Mouse (Mus musculus): ENCODE results near the gene Maml3. TPM values are rescaled to one million over a fixed set of nuclear protein-coding genes. Genes with fewer than 3 reads are reported as not detected.

Gene Maml3
- total RNA-seq, 2 experiments from 2014 or later = 7.8 TPM

GRCm38 (mm10) chr3:51638260-51638659, 466.6 kb downstream of the Maml3 start:
- DNase-seq (ENCODE audit: low spot score in 2 of 2) = no peak

DNA sequence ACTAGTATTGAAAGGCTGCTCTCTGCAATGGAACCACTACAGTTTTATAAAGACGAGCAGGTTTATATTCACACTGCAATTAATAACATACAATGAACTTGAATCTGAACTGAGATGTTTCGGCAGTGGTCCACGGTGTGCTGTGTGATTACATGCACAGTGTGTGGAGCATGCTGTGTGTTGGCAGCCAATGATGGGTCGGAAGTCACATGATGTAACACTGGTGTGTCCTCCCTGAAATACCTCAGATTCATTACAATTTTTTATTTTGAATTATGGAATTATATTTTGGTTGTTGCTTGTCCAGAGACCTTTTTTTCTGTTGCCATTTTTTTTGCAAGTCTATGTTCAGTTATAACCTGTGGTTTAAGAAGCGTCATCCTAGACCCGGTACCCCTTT, 467.6 kb downstream of the Maml3 start:
- DNase-seq (ENCODE audit: low spot score in 2 of 2) = no peak

DNA sequence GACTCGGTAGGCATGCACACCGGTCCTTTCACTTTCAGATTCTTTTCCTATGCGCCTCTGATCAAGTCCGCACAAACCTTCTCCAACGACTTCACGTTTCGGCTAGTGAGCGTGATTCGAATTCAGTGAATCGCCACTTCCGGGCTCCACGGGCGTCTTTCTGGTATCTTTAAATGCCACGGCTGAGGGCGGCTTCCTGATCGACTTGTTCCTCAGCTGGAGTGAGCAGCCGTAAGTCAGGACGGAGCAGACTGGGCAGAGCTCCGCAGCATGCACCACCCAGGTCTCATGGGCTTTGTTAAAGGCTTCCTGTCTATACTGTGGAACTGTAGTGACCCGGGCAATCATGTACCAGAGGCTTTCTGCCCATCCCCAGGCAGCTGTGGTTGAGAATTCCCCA, 468.2 kb downstream of the Maml3 start:
- DNase-seq (ENCODE audit: low spot score in 2 of 2) = no peak

- no peak for DNase-seq (ENCODE audit: low spot score in 2 of 2)
These were observed 468.9 kb downstream of the Maml3 start for GRCm38 (mm10) chr3:51635960-51636359.

Other genes starting within 250 kb of the Maml3 start
- 10 to 100 TPM; 22.5 to 24.5 TPM for gene Foxo1, start 163.3 kb upstream of the Maml3 start, total RNA-seq (2021)